In genomic region chr1:119422460-119423015, GRCm38 (mm10) we compare ENCODE assay signal across 8 mouse cellular contexts. TPM values are rescaled to one million over a fixed set of nuclear protein-coding genes. Genes with fewer than 3 reads are reported as not detected.
DNase-seq lines count a peak whose midpoint lies in the region; ATAC-seq lines count a peak whose summit lies in the region.

No protein-coding gene starts in this region.

- H3K4me1 ChIP-seq in liver, embryonic 16.5 days (ENCODE audit: control insufficient read depth, low read depth, low read length) = peaks cover 2% of the 10 kb centered on the region; the same call in 1 of the 2 replicates

- peak overlapping the region; percentile 54 for H3K4me3 ChIP-seq in liver, embryonic 16.5 days (ENCODE audit: low read depth, low read length)

- ATAC-seq in liver, embryonic 16.5 days (ENCODE audit: low read depth) = no peak

- no peaks in the 10 kb centered on the region for H3K9me3 ChIP-seq in liver, embryonic 16.5 days (replicated peaks; ENCODE audit: control insufficient read depth, low read length)

- no peaks in the 10 kb centered on the region for H3K36me3 ChIP-seq in liver, embryonic 16.5 days (ENCODE audit: control insufficient read depth, insufficient read depth)

- peak overlapping the region; percentile 73 for H3K4me2 ChIP-seq in liver, embryonic 16.5 days (ENCODE audit: low read depth, low read length)

- H3K9ac ChIP-seq in liver, embryonic 16.5 days (ENCODE audit: low read depth, low read length) = no peak overlapping the region

- no peak overlapping the region for H3K27ac ChIP-seq in liver, embryonic 16.5 days (ENCODE audit: low read length)

- under 1% methylated on average over 31 of the region's 32 CpGs for WGBS in liver, embryonic 16.5 days (ENCODE audit: insufficient replicate concordance)

- DNase-seq in adrenal gland, postnatal 36 days = peak; percentile 20 to 40
- DNase-seq in adrenal gland, adult 18-20 months (ENCODE audit: low spot score in 2 of 2) = no peak
- peak; percentile 30 for DNase-seq in ZHBTc4 (ENCODE audit: low read depth, low spot score)
- DNase-seq in heart, postnatal 4 days = peak; percentile 32
- peak; percentile 61 for DNase-seq in testis, postnatal 10 days (ENCODE audit: low spot score)
- DNase-seq in cerebellum, adult 11 months = no peak
- DNase-seq in right cerebral cortex, postnatal 36 days (ENCODE audit: low spot score in 2 of 2) = no peak

- H3K27me3 ChIP-seq in liver, embryonic 16.5 days (ENCODE audit: control insufficient read depth, insufficient read depth, low read depth, low read length) = peaks cover 72% of the 10 kb centered on the region

RNA-seq across cellular contexts. Expression of gene Inhbb, which starts 0.5 kb away (rescaled TPM):
- total RNA-seq in adrenal gland, postnatal 36 days (2021) = 1 to 10 TPM; 2.2 to 2.8 TPM
- 1 to 10 TPM; 2.9 to 3.9 TPM for total RNA-seq in adrenal gland, adult 18-20 months (2021)
- 1 to 10 TPM; 1.4 to 1.8 TPM for total RNA-seq in heart, postnatal 4 days (2021)
- 0.09 and 0.11 TPM in 2 replicates for polyA plus RNA-seq in liver, embryonic 16.5 days (2015; fragmentation: Nextera tagmentation; extraction: Ambion mirVana)

Comparison
In these comparisons a context has a peak if more than half of its experiments do, and no peak if none do; other contexts are left out.
1. DNase-seq: peak in adrenal gland, postnatal 36 days (2 of 2), ZHBTc4 (single experiment), heart, postnatal 4 days (single experiment) and testis, postnatal 10 days (single experiment); none in adrenal gland, adult 18-20 months (0 of 2), cerebellum, adult 11 months (single experiment) and right cerebral cortex, postnatal 36 days (0 of 2).